Mouse (Mus musculus) midbrain, embryonic 16.5 days (tissue): ENCODE data around the gene Osbpl3. TPM values are rescaled to one million over a fixed set of nuclear protein-coding genes. Genes with fewer than 3 reads are reported as not detected.

Experiments used
- ATAC-seq: fragments of 200-750 bp; cut with Nextera tagmentation; 2 replicates; pipeline ENCODE4 v1.8.0; 2017; ENCODE audit warnings: moderate TSS enrichment
- H3K27ac ChIP-seq: fragments of 300-500 bp; sonication (generic); 2 replicates; pipeline ENCODE4 v1.5.1; 2014; ENCODE audit warnings: mild to moderate bottlenecking, low read length, mixed read lengths
- H3K27me3 ChIP-seq: fragments of 300-500 bp; sonication (generic); 2 replicates; pipeline ENCODE4 v1.6.1; 2014; ENCODE audit warnings: low read depth, low read length, mixed read lengths; ENCODE audit not compliant: control insufficient read depth, insufficient read depth
- H3K36me3 ChIP-seq: fragments of 300-500 bp; sonication (generic); 2 replicates; pipeline ENCODE4 v1.6.1; 2014; ENCODE audit warnings: mild to moderate bottlenecking, low read length, moderate library complexity, mixed read lengths; ENCODE audit not compliant: control insufficient read depth, insufficient read depth
- H3K4me1 ChIP-seq: fragments of 300-500 bp; sonication (generic); 2 replicates; pipeline ENCODE4 v1.6.1; 2014; ENCODE audit warnings: mild to moderate bottlenecking, low read length, mixed read lengths; ENCODE audit not compliant: control insufficient read depth, insufficient read depth
- H3K4me2 ChIP-seq: fragments of 300-500 bp; sonication (generic); 2 replicates; pipeline ENCODE4 v1.6.1; 2014; ENCODE audit warnings: mild to moderate bottlenecking, low read length, mixed read lengths
- H3K4me3 ChIP-seq: fragments of 300-500 bp; sonication (generic); 2 replicates; pipeline ENCODE4 v1.5.1; 2014; ENCODE audit warnings: low read depth, mild to moderate bottlenecking, low read length, moderate library complexity, mixed read lengths
- H3K9ac ChIP-seq: fragments of 300-500 bp; sonication (generic); 2 replicates; pipeline ENCODE4 v1.6.1; 2014; ENCODE audit warnings: low read depth, low read length, mixed read lengths
- H3K9me3 ChIP-seq: fragments of 300-500 bp; sonication (generic); replicated peaks from 2 replicates; pipeline ENCODE4 v1.6.1; 2014; ENCODE audit warnings: mild to moderate bottlenecking, low read length, mixed read lengths; ENCODE audit not compliant: control insufficient read depth, poor library complexity, severe bottlenecking
- WGBS: fragments of 180-500 bp; shearing (Covaris S2); extraction: QIAGEN DNeasy Blood & Tissue Kit; methylation state at CpG from one replicate; pipeline ENCODE4 v1.1.7; 2014; 5-methylcytosine and 5-hydroxymethylcytosine counted together
- polyA plus RNA-seq: library from polyadenylated mRNA; unstranded; fragments of >200 nt; fragmentation: Nextera tagmentation; extraction: Ambion mirVana; gene quantifications from 2 replicates; pipeline ENCODE4 v1.2.1, GENCODE M21; 2015

Osbpl3 gene
- polyA plus RNA-seq, 1 experiment from 2014 or later, result 6.0 TPM

DNA sequence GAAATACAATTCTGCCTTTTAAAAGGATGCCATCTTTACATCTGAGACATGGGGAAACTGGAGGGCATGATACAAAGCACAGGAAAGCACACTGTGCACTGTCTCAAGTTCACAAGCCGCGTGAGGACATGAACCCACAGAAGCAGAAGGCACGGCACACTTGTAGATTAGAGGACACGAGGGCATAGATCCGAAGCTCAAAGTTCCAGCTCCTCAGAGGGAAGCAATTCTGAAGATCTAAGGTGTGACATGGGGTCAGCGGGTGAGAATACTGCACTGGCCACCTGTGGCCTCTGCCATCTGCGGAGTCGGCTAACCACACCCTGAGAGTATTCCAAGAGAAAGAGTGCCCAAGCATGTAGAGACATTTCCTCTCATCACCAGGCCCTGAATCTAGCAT is 91.6 kb downstream of the Osbpl3 start:
- H3K4me2 ChIP-seq, result no peak overlapping the region
- WGBS, result 96% methylated on average over 8 of the region's 8 CpGs
- ATAC-seq, result no peak

DNA sequence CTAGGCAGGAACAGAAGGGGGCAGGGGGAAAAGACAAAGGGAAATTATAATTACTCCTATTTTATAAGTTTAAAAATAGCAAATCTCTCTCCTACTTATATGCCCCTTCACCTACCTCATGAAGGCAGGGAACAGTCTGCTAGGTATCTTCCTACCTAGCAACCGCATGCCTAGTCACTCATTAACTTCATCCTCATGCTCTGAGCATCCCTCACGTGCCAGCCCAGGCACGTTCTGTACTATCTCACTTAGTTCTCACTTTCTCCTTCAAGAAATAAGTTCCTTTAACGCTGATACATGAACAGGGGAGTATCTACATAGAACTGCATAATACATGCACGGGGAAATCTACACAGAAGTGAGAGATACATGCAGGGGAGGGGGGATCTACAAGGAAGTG is 92.6 kb downstream of the Osbpl3 start:
- Histone ChIP-seq H3K27ac (no peak overlapping the region), H3K4me2 (no peak overlapping the region), H3K4me3 (no peak overlapping the region), H3K4me1 (peaks cover 4% of the 10 kb centered on the region; the same call in 1 of the 2 replicates), H3K9me3 (no peaks in the 10 kb centered on the region), H3K9ac (no peak overlapping the region), H3K27me3 (no peaks in the 10 kb centered on the region), H3K36me3 (no peaks in the 10 kb centered on the region)
- no peak for ATAC-seq
- WGBS, result 89% methylated on average over 5 of the region's 5 CpGs

More for the DNA sequence above, 91.6 kb downstream of the Osbpl3 start:
- Histone ChIP-seq H3K4me3 (no peak overlapping the region), H3K4me1 (peaks cover 3% of the 10 kb centered on the region; the same call in 1 of the 2 replicates), H3K36me3 (no peaks in the 10 kb centered on the region), H3K9ac (no peak overlapping the region), H3K27me3 (no peaks in the 10 kb centered on the region), H3K9me3 (no peaks in the 10 kb centered on the region), H3K27ac (no peak overlapping the region)

DNA sequence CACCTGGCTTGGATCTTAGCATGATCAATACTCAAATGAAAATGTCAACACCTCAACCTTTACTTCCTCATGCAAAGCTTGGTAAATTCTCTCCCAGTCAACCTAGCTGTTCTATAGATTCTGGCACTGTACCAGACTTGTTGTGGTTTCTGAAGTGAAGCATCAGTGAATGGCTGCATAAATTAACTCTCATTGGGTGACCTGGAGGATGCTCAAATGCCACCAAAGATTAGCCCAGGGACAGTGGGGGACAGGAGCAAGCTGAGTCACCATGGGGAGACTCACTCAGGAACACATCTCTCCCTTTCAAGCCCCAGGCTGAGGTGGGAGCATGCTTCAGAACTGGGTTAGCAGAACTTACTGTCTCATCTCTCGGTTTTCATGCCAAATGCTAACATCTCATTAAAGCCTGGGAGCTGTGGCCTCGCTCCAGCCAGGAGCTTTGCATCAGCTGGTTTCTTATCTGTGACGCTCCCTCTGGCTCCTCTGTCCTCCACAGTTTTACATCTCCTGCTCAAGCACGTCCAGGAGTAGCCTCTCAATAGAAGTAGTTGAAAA is 93.2 kb downstream of the Osbpl3 start:
- WGBS, result 72% methylated on average over 4 of the region's 4 CpGs

DNA sequence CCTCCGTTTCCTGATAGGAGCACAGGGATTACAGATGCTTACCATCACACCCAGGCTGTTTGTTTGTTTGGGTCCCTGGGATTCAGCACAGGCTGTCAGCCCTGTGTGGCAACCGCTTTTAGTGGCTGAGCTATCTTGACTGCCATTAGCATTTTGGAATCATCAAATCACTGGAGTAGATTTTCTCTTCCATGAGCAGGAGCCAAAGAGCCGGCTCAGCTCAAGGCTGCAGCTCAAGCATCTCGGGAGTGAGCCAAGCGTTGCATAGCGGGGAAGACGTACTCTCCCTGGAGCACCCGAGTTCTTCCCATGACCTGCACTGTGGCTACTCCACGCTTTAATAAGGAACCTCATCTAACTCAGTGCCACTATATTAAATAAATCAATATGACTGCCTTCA is 93.8 kb downstream of the Osbpl3 start:
- Histone ChIP-seq H3K9ac (no peak overlapping the region), H3K36me3 (no peaks in the 10 kb centered on the region), H3K27me3 (no peaks in the 10 kb centered on the region), H3K27ac (no peak overlapping the region), H3K9me3 (no peaks in the 10 kb centered on the region), H3K4me3 (no peak overlapping the region), H3K4me1 (peaks cover 9% of the 10 kb centered on the region), H3K4me2 (no peak overlapping the region)
- no peak for ATAC-seq
- 74% methylated on average over 9 of the region's 9 CpGs for WGBS

More for the DNA sequence above, 93.2 kb downstream of the Osbpl3 start:
- Histone ChIP-seq H3K4me1 (peaks cover 9% of the 10 kb centered on the region), H3K9ac (no peak overlapping the region), H3K27me3 (no peaks in the 10 kb centered on the region), H3K9me3 (no peaks in the 10 kb centered on the region), H3K4me3 (no peak overlapping the region), H3K4me2 (no peak overlapping the region), H3K36me3 (no peaks in the 10 kb centered on the region), H3K27ac (no peak overlapping the region)
- ATAC-seq, result no peak

DNA sequence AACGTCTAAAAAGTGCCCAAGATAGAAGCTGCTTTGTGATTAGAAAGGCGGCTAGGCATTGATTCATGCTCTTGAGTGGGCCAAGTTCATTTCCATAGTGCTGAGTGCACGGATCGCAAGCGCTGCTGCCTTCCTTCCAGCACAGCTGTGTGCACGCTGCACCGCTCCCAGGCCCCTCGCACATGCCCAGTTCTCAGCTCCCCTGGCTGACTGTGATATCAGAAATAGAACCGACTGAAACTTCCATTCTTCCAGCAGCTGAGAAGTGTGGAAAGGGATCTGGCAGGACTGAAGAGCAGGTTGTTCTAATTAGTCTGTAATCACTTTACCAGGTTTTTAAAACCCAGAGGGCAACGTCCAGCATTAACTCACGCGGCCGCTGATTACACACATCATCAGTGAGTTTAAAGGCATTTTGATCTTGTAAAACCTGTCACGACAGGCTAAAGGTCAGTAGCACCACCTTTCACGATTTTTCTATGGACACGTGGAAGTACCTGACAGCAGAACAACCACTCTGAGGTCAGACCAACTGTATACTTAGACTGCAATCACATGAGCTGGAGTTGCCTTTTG is 97.8 kb downstream of the Osbpl3 start:
- H3K36me3 ChIP-seq, result no peaks in the 10 kb centered on the region
- 58% methylated on average over 16 of the region's 16 CpGs for WGBS
- no peak overlapping the region for H3K4me3 ChIP-seq
- no peak overlapping the region for H3K4me2 ChIP-seq
- peak; percentile 59; the same call in 1 of the 2 replicates for ATAC-seq
- H3K9ac ChIP-seq, result no peak overlapping the region
- peaks cover 24% of the 10 kb centered on the region for H3K4me1 ChIP-seq
- no peak overlapping the region for H3K27ac ChIP-seq
- H3K27me3 ChIP-seq, result no peaks in the 10 kb centered on the region
- H3K9me3 ChIP-seq, result no peaks in the 10 kb centered on the region

DNA sequence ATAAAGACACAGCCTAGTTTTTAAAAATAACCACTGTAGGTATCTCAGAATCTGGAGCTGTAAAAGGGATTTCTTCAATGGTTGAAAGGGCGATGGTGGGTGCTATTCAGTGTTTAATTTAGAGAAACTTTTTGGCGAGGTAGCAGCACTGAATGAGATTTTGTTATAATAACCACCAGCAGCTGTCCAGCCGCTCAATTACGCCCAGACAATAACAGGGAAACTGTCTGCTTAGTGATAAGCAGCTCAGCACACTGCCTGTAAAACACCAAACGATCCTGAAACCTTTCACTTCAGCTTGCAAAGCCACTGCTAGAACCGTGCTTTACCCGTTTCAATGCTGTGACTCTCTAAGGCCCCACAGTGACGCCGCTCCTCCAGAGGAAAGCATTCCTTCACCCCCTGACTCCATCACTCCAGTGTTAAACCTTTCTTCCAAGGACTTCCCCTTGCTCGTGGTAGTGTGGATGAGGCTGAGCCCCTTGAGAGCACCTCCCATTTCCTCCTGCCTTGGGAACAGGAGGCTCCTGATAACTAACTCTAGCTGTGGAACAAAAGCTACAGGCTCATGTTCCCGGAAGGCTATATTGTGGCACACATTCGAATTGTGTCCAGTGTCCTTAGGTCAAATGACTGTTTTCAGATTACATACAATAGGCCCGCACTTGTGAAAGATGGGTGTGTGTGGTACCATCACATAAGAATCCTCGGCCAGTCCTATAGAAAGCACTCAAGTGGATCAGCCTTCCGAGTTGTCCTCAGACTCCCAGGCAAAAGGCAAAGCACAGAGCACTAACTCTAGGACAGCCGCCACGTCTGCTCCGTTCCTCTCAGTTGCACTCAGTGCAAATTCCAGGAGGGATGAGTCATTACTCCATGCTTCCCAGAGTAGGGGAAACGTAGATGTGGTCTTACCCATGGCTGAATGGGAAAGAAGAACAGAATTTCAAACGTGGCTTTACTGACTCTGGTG is 101.0 kb downstream of the Osbpl3 start:
- no peak for ATAC-seq
- H3K9me3 ChIP-seq, result no peaks in the 10 kb centered on the region
- WGBS, result 41% methylated on average over 20 of the region's 20 CpGs
- no peak overlapping the region for H3K4me3 ChIP-seq
- peaks cover 22% of the 10 kb centered on the region for H3K4me1 ChIP-seq
- no peaks in the 10 kb centered on the region for H3K27me3 ChIP-seq
- no peaks in the 10 kb centered on the region for H3K36me3 ChIP-seq
- H3K27ac ChIP-seq, result peak overlapping the region; percentile 41
- peak overlapping the region; percentile 2; the same call in 1 of the 2 replicates for H3K4me2 ChIP-seq
- no peak overlapping the region; the same call in 1 of the 2 replicates for H3K9ac ChIP-seq

DNA sequence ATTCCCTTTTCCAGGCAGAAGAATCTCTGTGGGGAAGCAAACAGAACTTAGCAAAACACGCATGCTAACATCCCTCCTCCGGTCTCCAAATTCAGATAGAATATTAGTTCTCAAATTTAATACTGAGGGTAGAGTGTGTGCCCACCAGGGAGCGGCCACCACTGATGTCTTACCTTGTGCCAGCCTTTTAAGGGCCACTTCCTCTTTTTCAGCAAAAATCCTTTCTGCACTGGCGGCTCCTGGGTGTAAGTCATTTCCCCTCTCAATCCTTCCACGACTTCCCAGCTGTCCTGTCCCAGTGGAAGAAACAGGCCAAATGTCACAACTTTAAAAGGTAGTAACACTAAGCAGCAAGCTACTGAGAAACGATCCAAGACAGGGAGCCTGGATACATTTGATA is 103.2 kb downstream of the Osbpl3 start:
- H3K27ac ChIP-seq, result no peak overlapping the region
- H3K4me3 ChIP-seq, result no peak overlapping the region
- peaks cover 16% of the 10 kb centered on the region for H3K4me1 ChIP-seq
- H3K4me2 ChIP-seq, result no peak overlapping the region
- ATAC-seq, result no peak
- no peaks in the 10 kb centered on the region for H3K36me3 ChIP-seq
- 62% methylated on average over 6 of the region's 6 CpGs for WGBS
- no peak overlapping the region for H3K9ac ChIP-seq
- no peaks in the 10 kb centered on the region for H3K27me3 ChIP-seq
- no peaks in the 10 kb centered on the region for H3K9me3 ChIP-seq

DNA sequence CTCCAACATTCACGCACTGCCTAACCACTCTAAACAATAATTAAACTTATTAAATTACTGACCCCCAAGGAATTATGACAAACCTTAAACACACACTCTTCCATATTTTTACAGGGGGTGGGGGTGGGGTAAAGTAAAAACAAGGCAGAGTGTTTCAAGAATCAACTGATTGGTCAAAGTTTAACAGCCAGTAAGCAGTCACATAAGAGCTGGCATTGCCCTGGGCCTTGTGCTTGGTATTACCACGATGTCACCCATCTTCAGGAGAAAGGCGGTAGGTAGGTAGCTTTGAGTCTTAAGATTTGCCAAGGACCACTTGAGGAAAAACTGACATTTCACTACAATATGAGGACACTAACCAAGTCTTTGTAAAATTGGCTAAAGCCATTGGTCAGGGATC is 105.1 kb downstream of the Osbpl3 start:
- no peak overlapping the region for H3K9ac ChIP-seq
- peaks cover 15% of the 10 kb centered on the region for H3K4me1 ChIP-seq
- no peaks in the 10 kb centered on the region for H3K9me3 ChIP-seq
- no peak overlapping the region for H3K27ac ChIP-seq
- H3K36me3 ChIP-seq, result no peaks in the 10 kb centered on the region
- WGBS, result 93% methylated on average over 3 of the region's 3 CpGs
- H3K4me2 ChIP-seq, result no peak overlapping the region
- H3K27me3 ChIP-seq, result no peaks in the 10 kb centered on the region
- ATAC-seq, result no peak
- no peak overlapping the region for H3K4me3 ChIP-seq

DNA sequence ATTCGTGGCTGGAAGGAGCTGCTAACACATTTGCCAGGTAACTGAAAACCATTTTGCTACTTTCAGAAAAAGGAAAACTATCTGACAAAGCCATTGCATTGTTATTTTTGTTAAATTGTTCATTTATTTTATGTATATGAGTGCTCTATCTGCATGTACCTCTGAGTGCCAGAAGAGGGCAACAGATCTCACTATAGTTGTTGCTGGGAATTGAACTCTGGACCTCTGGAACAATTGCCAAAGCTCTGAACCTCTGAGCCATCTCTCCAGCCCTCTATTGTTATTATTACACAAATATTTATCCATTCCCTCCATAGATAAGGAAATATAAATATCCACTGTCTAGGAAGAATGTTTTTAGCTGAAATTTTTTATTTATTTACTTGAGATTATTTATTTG is 107.4 kb downstream of the Osbpl3 start:
- Histone ChIP-seq H3K4me1 (no peaks in the 10 kb centered on the region; the same call in 1 of the 2 replicates), H3K4me2 (no peak overlapping the region), H3K36me3 (no peaks in the 10 kb centered on the region), H3K4me3 (no peak overlapping the region), H3K9ac (no peak overlapping the region), H3K27ac (no peak overlapping the region), H3K9me3 (no peaks in the 10 kb centered on the region), H3K27me3 (no peaks in the 10 kb centered on the region)
- 90% methylated on average over 1 of the region's 1 CpGs for WGBS
- ATAC-seq, result no peak
